Mouse (Mus musculus) cortical plate, adult 2 months (tissue): Measurements from ENCODE around the gene Uvrag.

Experiments
- CTCF ChIP-seq: fragments of 200-500 bp; IDR thresholded peaks from 2 replicates; pipeline ENCODE4 v1.5.1; 2011; ENCODE audit warnings: mild to moderate bottlenecking, control low read depth, low read length; ENCODE audit not compliant: insufficient read depth; ENCODE audit errors: extremely low read depth
- POLR2A ChIP-seq: fragments of 200-500 bp; IDR thresholded peaks from 2 replicates; pipeline ENCODE4 v1.6.1; 2011; ENCODE audit warnings: mild to moderate bottlenecking, low read length, control low read depth; ENCODE audit not compliant: insufficient read depth; ENCODE audit errors: extremely low read depth

- TF ChIP-seq CTCF (no peak), POLR2A (no peak)
Observed at GRCm38 (mm10) chr7:99049897-99050296, 91.0 kb downstream of the Uvrag start.
